Mouse (Mus musculus) adipocyte (in vitro differentiated cells): ENCODE measurements around the gene Insl5.

ENCODE experiments used
- DNase-seq: peaks from one replicate; pipeline ENCODE4 v3.0.0-alpha.2; 2016; ENCODE audit warnings: low spot score

The Insl5 gene

GRCm38 (mm10) chr4:102990016-102990415 is 36.6 kb downstream of the Insl5 start:
- DNase-seq, result no peak

- DNase-seq, result no peak
Measured at GRCm38 (mm10) chr4:102989391-102989790, 37.3 kb downstream of the Insl5 start.

- no peak for DNase-seq
Measured at GRCm38 (mm10) chr4:102988526-102988925, 38.1 kb downstream of the Insl5 start.

- DNase-seq, result no peak
Measured at GRCm38 (mm10) chr4:102987756-102988155, 38.9 kb downstream of the Insl5 start.

GRCm38 (mm10) chr4:102987325-102987724 is 39.3 kb downstream of the Insl5 start:
- no peak for DNase-seq

- DNase-seq, result peak; percentile 79
Measured at GRCm38 (mm10) chr4:102986917-102987316, 39.7 kb downstream of the Insl5 start.

- DNase-seq, result no peak
Measured at GRCm38 (mm10) chr4:102986173-102986572, 40.5 kb downstream of the Insl5 start.

GRCm38 (mm10) chr4:102981709-102982108 is 44.9 kb downstream of the Insl5 start:
- no peak for DNase-seq

GRCm38 (mm10) chr4:102979385-102979784 is 47.3 kb downstream of the Insl5 start:
- DNase-seq, result no peak

- DNase-seq, result no peak
Measured at GRCm38 (mm10) chr4:102978440-102978839, 48.2 kb downstream of the Insl5 start, which contains the start of gene Tctex1d1. Tctex1d1 (plus strand) TSS chr4:102978606.

- DNase-seq, result no peak
Measured at GRCm38 (mm10) chr4:102977778-102978321, 48.8 kb downstream of the Insl5 start.

- DNase-seq, result no peak
Measured at GRCm38 (mm10) chr4:102976290-102977275, 50.1 kb downstream of the Insl5 start.

GRCm38 (mm10) chr4:102974172-102974571 is 52.5 kb downstream of the Insl5 start:
- no peak for DNase-seq

GRCm38 (mm10) chr4:102972071-102972470 is 54.6 kb downstream of the Insl5 start:
- no peak for DNase-seq

GRCm38 (mm10) chr4:102971159-102971558 is 55.5 kb downstream of the Insl5 start:
- no peak for DNase-seq

GRCm38 (mm10) chr4:102969599-102969998 is 57.0 kb downstream of the Insl5 start:
- DNase-seq, result no peak
